Mouse (Mus musculus) MN1 (cell line): ENCODE measurements around the gene Gabbr1.

Source experiments
- DNase-seq: peaks from one replicate; pipeline ENCODE4 v3.0.0-alpha.2; 2016; ENCODE audit warnings: low spot score

Gabbr1 gene

GRCm38 (mm10) chr17:37078193-37078592, 32.4 kb downstream of the Gabbr1 start:
- DNase-seq: no peak

- no peak for DNase-seq
Observed at GRCm38 (mm10) chr17:37078990-37079389, 33.2 kb downstream of the Gabbr1 start.

GRCm38 (mm10) chr17:37080119-37080518, 34.4 kb downstream of the Gabbr1 start:
- DNase-seq: no peak

- DNase-seq: no peak
Observed at GRCm38 (mm10) chr17:37081659-37082058, 35.9 kb downstream of the Gabbr1 start.

GRCm38 (mm10) chr17:37083327-37083726, 37.6 kb downstream of the Gabbr1 start:
- DNase-seq: peak; percentile 63

- DNase-seq: no peak
Observed at GRCm38 (mm10) chr17:37084632-37085031, 38.9 kb downstream of the Gabbr1 start.

GRCm38 (mm10) chr17:37085545-37085944, 39.8 kb downstream of the Gabbr1 start:
- DNase-seq: no peak

GRCm38 (mm10) chr17:37088399-37088798, 42.6 kb downstream of the Gabbr1 start, which contains the start of gene Olfr90:
Olfr90 (minus strand) TSS chr17:37088499.
- DNase-seq: no peak

GRCm38 (mm10) chr17:37092198-37092597, 46.4 kb downstream of the Gabbr1 start:
- DNase-seq: no peak

- DNase-seq: no peak
Observed at GRCm38 (mm10) chr17:37093289-37093688, 47.5 kb downstream of the Gabbr1 start.

GRCm38 (mm10) chr17:37098178-37098577, 52.4 kb downstream of the Gabbr1 start, which contains the start of gene Olfr91:
Olfr91 (minus strand) TSS chr17:37098278.
- no peak for DNase-seq

- no peak for DNase-seq
Observed at GRCm38 (mm10) chr17:37119988-37120387, 74.2 kb downstream of the Gabbr1 start, which contains the start of gene Olfr92. Olfr92 (minus strand) TSS chr17:37120088.
